Mouse (Mus musculus): ENCODE measurements at regions not wholly inside any gene's neighbourhood (a gene's known extent, or its start where the extent isn't known, plus 50 kb on each side); places are given as distances from the start of the nearest gene placed in this dataset.

DNA sequence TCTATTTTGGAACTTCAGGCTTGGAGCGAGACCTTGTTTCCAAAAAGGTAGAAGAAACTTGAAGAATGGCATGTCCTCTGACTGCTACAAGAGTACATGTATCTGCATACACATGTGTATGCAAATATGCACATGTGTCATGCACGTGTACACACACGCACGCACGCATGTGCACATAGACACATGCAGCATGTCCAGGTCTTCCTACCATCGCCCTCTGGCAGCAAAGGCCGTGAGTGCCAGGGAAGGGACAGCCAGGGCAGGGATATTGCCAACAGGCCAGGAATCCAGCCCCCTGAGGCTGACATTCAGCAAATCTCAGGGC is 231.0 kb downstream of the Clic5 start:
- no peak for DNase-seq (ENCODE audit: low spot score in 2 of 2)

DNA sequence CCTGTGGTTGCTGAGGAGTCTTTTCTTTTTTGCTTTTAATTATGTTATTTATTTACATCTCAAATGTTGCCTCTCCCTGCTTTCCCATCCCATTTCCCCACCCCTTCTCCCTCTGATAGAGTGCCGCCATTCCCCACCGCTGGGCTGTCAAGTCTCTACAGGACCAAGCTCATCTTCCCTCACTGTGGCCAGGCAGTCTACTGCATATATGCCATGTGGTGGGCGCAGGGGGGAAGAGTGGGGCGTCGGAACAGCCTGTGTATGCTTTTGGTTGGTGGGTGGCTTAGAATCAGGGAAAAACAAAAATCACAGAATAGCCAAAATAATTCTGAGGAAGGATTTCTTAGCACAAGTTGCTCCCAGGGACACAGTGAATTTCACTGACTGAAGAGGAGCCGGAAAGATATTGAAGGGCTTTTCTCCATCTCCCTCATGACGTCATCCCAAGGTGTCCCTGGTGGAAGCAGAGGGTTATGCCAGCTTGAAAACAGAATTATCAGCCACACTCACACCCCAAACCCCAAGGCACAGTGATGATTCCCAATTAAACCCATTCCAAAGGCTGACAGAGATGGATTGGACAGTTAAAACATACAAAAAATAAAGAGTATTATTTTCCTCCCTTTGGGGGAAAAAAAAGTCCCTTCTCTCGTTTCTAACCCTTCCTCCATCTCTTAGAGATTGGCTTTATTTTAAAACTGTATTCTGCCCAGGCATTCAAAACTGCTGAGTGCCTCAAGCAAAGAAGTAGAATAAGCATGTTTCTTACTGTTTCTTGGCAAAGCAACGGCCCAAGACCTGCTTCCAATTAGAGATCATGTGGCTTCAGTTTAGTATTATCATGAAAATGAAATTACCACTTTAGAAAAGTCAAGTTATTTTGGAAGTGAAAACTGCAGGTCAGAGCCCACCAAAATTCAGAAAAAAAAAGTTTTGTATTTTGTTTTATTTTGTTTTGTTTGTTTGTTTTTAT is 232.0 kb downstream of the Clic5 start:
- DNase-seq (ENCODE audit: low spot score in 2 of 2) = no peak

GRCm38 (mm10) chr17:44422161-44422560 is 233.8 kb downstream of the Clic5 start:
- DNase-seq (ENCODE audit: low spot score in 2 of 2) = no peak

DNA sequence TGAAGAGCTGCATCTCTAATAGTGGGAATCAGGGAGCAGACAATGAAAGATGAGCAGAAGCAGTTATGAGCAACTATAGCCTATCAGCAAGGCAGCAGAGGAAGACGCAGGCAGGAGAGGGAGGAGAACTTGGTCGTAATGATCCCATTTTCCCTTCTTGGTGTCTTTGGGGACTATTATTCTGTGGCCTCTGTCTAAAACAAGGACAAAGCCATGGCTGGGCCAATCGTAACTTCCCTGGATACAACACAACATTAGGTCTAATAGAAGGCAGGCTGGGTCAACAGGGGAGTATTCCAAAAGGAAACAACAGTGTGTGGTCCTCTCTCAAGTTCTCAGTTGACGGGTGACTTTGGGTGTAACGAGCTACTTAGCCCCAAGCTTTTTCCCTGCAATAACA is 234.5 kb downstream of the Clic5 start:
- no peak for DNase-seq (ENCODE audit: low spot score in 2 of 2)

GRCm38 (mm10) chr17:44423471-44423985 is 235.1 kb downstream of the Clic5 start:
- DNase-seq (ENCODE audit: low spot score in 2 of 2) = no peak

DNA sequence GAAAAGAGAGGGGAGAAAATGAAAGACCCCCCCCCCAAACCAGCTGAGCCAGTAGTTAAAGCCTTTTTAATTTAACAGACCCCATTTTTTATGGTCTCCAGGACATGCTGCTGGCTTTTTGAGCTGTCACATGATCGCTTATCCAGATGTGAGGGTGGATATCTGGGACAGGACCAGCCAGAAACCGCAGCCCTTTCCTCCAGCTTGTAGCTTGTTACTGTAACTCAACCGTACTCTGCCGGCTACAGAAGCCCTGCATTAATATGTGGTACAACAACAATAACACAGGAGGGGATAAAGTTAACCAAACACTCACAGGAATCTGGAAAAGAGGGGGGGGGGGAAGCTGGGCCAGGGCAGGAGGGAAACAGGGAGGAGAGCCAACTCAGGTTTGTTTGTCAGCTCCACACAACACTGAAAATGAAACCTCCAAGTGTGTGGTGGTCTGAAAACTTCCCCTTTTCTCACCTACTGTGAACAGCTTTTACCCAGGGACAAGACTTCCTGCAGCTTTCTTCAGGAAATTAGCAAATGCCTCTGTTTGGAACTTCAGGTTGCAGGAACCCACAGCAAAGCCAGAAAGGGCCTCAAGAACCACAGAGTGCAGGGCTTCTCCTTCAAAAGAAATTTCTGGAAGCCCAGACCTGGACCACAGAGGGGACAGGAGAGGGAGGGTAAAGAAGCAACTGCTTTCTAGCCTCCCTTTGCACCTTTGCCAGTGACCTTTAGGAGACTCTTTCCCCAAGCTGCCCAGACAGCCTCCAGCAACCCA is 244.3 kb downstream of the Clic5 start:
- DNase-seq (ENCODE audit: low spot score in 2 of 2) = no peak

DNA sequence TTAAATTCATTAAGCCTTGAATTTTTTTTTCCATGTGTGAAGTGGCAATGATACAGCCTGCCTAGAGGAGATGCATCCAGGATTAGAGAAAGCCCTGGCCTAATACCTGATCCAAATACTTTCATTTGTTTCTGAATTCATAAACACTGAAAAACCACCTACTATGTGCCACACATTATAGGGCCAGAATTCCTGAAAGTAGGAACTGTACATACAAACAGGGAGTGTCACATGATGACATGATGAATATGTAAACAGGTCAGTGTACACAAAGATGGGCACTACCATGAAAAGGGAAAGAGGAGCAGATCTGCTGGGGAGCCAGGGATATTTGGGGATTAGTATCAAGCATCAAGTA is 244.9 kb downstream of the Clic5 start:
- no peak for DNase-seq (ENCODE audit: low spot score in 2 of 2)

DNA sequence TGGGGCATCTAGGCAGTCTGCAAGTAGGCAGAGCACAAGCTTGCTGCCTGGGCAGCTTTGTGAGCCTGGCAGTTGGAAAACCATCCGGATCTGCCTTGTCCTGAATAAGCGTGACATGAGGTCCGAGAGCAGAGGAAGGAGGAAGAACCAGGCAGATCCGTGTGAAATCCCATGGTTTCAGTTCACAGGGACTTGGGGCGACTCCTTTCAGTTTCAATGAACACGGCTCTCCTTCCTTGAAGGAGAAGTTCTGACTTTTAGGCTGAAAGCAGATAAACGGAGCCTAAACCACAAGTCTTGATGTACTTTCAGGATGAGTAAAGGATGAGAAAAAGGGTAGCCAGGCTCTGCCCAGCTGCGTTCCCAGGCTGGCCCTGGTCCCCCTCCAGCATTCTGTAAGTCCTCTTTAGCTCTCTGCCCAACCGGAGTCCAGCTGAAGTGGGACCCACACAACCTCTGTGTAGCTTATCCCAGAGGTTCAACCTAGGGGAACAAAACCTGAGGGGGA is 248.2 kb downstream of the Clic5 start:
- no peak for DNase-seq (ENCODE audit: low spot score in 2 of 2)

DNA sequence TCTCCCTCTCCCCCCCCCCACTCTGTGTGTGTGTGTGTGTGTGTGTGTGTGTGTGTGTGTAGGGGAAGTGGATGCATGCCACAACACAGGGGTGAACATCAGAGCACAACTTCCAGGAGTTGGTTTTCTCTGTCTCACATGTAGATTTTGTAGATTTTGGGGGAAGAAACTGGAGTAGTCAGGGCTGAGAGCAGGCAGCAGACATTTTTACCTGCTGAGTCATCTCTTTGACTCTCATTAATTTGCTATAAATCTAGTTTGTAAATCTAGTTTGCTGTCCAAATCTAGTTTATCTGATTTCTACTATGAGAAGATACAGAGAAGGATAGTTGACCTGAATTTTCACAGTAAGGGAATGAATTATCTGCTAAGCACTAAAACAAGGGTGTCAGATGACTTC is 250.1 kb downstream of the Clic5 start:
- DNase-seq (ENCODE audit: low spot score in 2 of 2) = no peak

DNA sequence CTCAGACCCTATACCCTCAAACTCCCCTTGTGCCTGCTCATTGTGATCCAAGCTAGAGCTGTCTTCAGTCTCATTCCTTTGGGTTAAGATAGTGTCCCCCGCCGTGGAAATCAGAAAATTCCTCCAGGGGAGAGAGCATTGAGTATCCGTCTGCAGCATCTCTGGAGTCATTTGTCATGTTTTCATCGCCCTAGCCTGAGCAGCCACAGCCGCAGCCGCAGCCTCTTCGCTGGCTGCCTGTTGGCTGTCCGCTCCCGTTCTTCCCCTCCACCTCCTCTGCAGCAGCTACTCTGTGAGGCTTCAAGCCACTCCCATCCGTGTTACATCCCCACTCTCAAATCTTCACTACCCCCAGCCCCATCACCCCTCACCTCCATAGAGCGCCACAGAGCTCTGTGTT is 255.1 kb downstream of the Clic5 start:
- no peak for DNase-seq (ENCODE audit: low spot score in 2 of 2)

- no peak for DNase-seq (ENCODE audit: low spot score in 2 of 2)
These were observed 257.0 kb downstream of the Clic5 start for GRCm38 (mm10) chr17:44445361-44445760.
